Mouse (Mus musculus) CH12.LX (cell line): ENCODE data around the gene Trim69. TPM values are rescaled to one million over a fixed set of nuclear protein-coding genes. Genes with fewer than 3 reads are reported as not detected.

Source experiments
- DNase-seq: peaks from one replicate; pipeline ENCODE4 v3.0.0-alpha.2; 2013; ENCODE audit errors: extremely low read depth
- H3K27ac ChIP-seq: 2 replicates; pipeline ENCODE4 v1.5.1; 2012; ENCODE audit warnings: low read depth, mild to moderate bottlenecking, control low read depth, moderate library complexity; ENCODE audit not compliant: insufficient read depth
- H3K27me3 ChIP-seq: replicated peaks from 2 replicates; pipeline ENCODE3; 2012; ENCODE audit warnings: inconsistent platforms
- H3K36me3 ChIP-seq, 2 experiments: replicated peaks in 1 of 2; 2 replicates each; pipeline versions ENCODE3 to v1.6.1; 2012; ENCODE audit warnings: inconsistent platforms in 1 of 2, low read length in 1 of 2, mild to moderate bottlenecking in 1 of 2, mixed read lengths in 1 of 2, moderate library complexity in 1 of 2; ENCODE audit not compliant: control insufficient read depth in 1 of 2, insufficient read depth in 1 of 2
- H3K4me1 ChIP-seq, 2 experiments: 2 replicates each; pipeline ENCODE4 v1.6.1; 2012; ENCODE audit warnings: inconsistent platforms in 1 of 2, moderate library complexity in 1 of 2; ENCODE audit not compliant: insufficient read depth in 2 of 2, control insufficient read depth in 1 of 2
- H3K4me2 ChIP-seq: 2 replicates; pipeline ENCODE4 v1.6.1; 2012; ENCODE audit warnings: low read depth, mild to moderate bottlenecking, control low read depth; ENCODE audit not compliant: poor library complexity, insufficient read depth, severe bottlenecking
- H3K4me3 ChIP-seq, 3 experiments: fragments of 150-350 bp in 1 of 3; sonication (generic) in 1 of 3; replicated peaks in 1 of 3; 2 replicates each; pipeline versions ENCODE3 to v1.5.1; 2011 to 2012; ENCODE audit warnings: low read depth in 2 of 3, low read length in 2 of 3, mild to moderate bottlenecking in 2 of 3, moderate library complexity in 2 of 3, control low read depth in 1 of 3, improper control_type of control experiment in 1 of 3, inconsistent platforms in 1 of 3, mixed read lengths in 1 of 3; ENCODE audit not compliant: poor library complexity in 1 of 3
- H3K79me2 ChIP-seq: replicated peaks from 2 replicates; pipeline ENCODE4 v1.6.1; 2012; ENCODE audit warnings: mild to moderate bottlenecking, moderate library complexity; ENCODE audit not compliant: control insufficient read depth, poor library complexity, insufficient read depth, severe bottlenecking; ENCODE audit errors: extremely low read depth
- H3K9ac ChIP-seq: 2 replicates; pipeline ENCODE4 v1.6.1; 2012; ENCODE audit warnings: low read depth, mild to moderate bottlenecking, control low read depth, moderate library complexity; ENCODE audit not compliant: insufficient read depth
- H3K9me3 ChIP-seq: replicated peaks from 2 replicates; pipeline ENCODE3; 2012; ENCODE audit warnings: low read length, inconsistent platforms, mixed read lengths
- BHLHE40 ChIP-seq: IDR thresholded peaks from 2 replicates; pipeline ENCODE4 v1.6.1; 2011; ENCODE audit warnings: mild to moderate bottlenecking, low read depth, low read length, improper control_type of control experiment
- CHD1 ChIP-seq: IDR thresholded peaks from 2 replicates; pipeline ENCODE4 v1.6.1; 2012; ENCODE audit warnings: low read depth, low read length, improper control_type of control experiment, inconsistent platforms
- CHD2 ChIP-seq: IDR thresholded peaks from 2 replicates; pipeline ENCODE4 v1.6.1; 2011; ENCODE audit warnings: low read length, improper control_type of control experiment
- CTCF ChIP-seq, 2 experiments: IDR thresholded peaks in 1 of 2; conservative IDR thresholded peaks in 1 of 2; 2 replicates each; pipeline ENCODE4 v1.5.1; 2011 to 2012; ENCODE audit warnings: low read depth in 2 of 2, low read length in 2 of 2, improper control_type of control experiment in 1 of 2, inconsistent platforms in 1 of 2, mild to moderate bottlenecking in 1 of 2, moderate library complexity in 1 of 2
- ELF1 ChIP-seq: IDR thresholded peaks from 2 replicates; pipeline ENCODE4 v1.6.1; 2014; ENCODE audit warnings: low read depth, mild to moderate bottlenecking, inconsistent platforms, low read length, improper control_type of control experiment
- EP300 ChIP-seq: IDR thresholded peaks from 2 replicates; pipeline ENCODE4 v1.6.1; 2011; ENCODE audit warnings: low read length, improper control_type of control experiment
- ETS1 ChIP-seq: conservative IDR thresholded peaks from 2 replicates; pipeline ENCODE4 v1.6.1; 2012; ENCODE audit warnings: low read depth, mild to moderate bottlenecking, inconsistent platforms, low read length, improper control_type of control experiment, moderate library complexity
- GABPA ChIP-seq: IDR thresholded peaks from 2 replicates; pipeline ENCODE4 v1.6.1; 2012; ENCODE audit warnings: low read depth, low read length, improper control_type of control experiment, inconsistent platforms; ENCODE audit not compliant: insufficient replicate concordance
- IRF4 ChIP-seq: IDR thresholded peaks from 2 replicates; pipeline ENCODE4 v1.6.1; 2014; ENCODE audit warnings: low read depth, mild to moderate bottlenecking, inconsistent platforms, low read length, improper control_type of control experiment
- JUN ChIP-seq: IDR thresholded peaks from 2 replicates; pipeline ENCODE4 v1.6.1; 2011; ENCODE audit warnings: low read depth, mild to moderate bottlenecking, low read length, improper control_type of control experiment, moderate library complexity; ENCODE audit not compliant: insufficient read depth
- JUND ChIP-seq: conservative IDR thresholded peaks from 2 replicates; pipeline ENCODE4 v1.6.1; 2011; ENCODE audit warnings: low read depth, low read length, improper control_type of control experiment
- KAT2A ChIP-seq: IDR thresholded peaks from 2 replicates; pipeline ENCODE4 v1.6.1; 2012; ENCODE audit warnings: low read length, improper control_type of control experiment, inconsistent platforms; ENCODE audit not compliant: insufficient replicate concordance
- MAFK ChIP-seq: IDR thresholded peaks from 2 replicates; pipeline ENCODE4 v1.6.1; 2011; ENCODE audit warnings: low read length, improper control_type of control experiment; ENCODE audit not compliant: insufficient replicate concordance
- MAX ChIP-seq: IDR thresholded peaks from 2 replicates; pipeline ENCODE4 v1.6.1; 2011; ENCODE audit warnings: low read length, improper control_type of control experiment
- MAZ ChIP-seq: IDR thresholded peaks from 2 replicates; pipeline ENCODE4 v1.6.1; 2012; ENCODE audit warnings: low read depth, mild to moderate bottlenecking, inconsistent platforms, low read length, improper control_type of control experiment, moderate library complexity
- MEF2A ChIP-seq: IDR thresholded peaks from 2 replicates; pipeline ENCODE4 v1.6.1; 2014; ENCODE audit warnings: low read depth, mild to moderate bottlenecking, inconsistent platforms, low read length, improper control_type of control experiment, borderline replicate concordance
- MXI1 ChIP-seq: IDR thresholded peaks from 2 replicates; pipeline ENCODE4 v1.6.1; 2011; ENCODE audit warnings: mild to moderate bottlenecking, low read depth, low read length, improper control_type of control experiment
- MYC ChIP-seq: IDR thresholded peaks from 2 replicates; pipeline ENCODE4 v1.6.1; 2011; ENCODE audit warnings: low read depth, mild to moderate bottlenecking, improper control_type of control experiment, low read length
- NELFE ChIP-seq: IDR thresholded peaks from 2 replicates; pipeline ENCODE4 v1.6.1; 2011; ENCODE audit warnings: low read depth, low read length, improper control_type of control experiment
- NRF1 ChIP-seq: IDR thresholded peaks from 2 replicates; pipeline ENCODE4 v1.6.1; 2014; ENCODE audit warnings: low read depth, mild to moderate bottlenecking, inconsistent platforms, low read length, improper control_type of control experiment, moderate library complexity
- POLR2A ChIP-seq: IDR thresholded peaks from 2 replicates; pipeline ENCODE4 v1.6.1; 2011; ENCODE audit warnings: low read depth, mild to moderate bottlenecking, improper control_type of control experiment, low read length
- RAD21 ChIP-seq: IDR thresholded peaks from 2 replicates; pipeline ENCODE4 v1.6.1; 2011; ENCODE audit warnings: low read depth, mild to moderate bottlenecking, low read length, improper control_type of control experiment, moderate library complexity
- RCOR1 ChIP-seq: conservative IDR thresholded peaks from 2 replicates; pipeline ENCODE4 v1.6.1; 2012; ENCODE audit warnings: low read depth, mild to moderate bottlenecking, inconsistent platforms, low read length, improper control_type of control experiment
- SIN3A ChIP-seq: IDR thresholded peaks from 2 replicates; pipeline ENCODE4 v1.6.1; 2012; ENCODE audit warnings: low read length, improper control_type of control experiment, inconsistent platforms
- SMC3 ChIP-seq: IDR thresholded peaks from 2 replicates; pipeline ENCODE4 v1.6.1; 2011; ENCODE audit warnings: low read depth, low read length, improper control_type of control experiment
- TBP ChIP-seq: conservative IDR thresholded peaks from 2 replicates; pipeline ENCODE4 v1.6.1; 2011; ENCODE audit warnings: low read depth, low read length, improper control_type of control experiment
- TCF12 ChIP-seq: IDR thresholded peaks from 2 replicates; pipeline ENCODE4 v1.6.1; 2014; ENCODE audit warnings: low read depth, mild to moderate bottlenecking, inconsistent platforms, low read length, improper control_type of control experiment
- UBTF ChIP-seq: IDR thresholded peaks from 2 replicates; pipeline ENCODE4 v1.6.1; 2012; ENCODE audit warnings: low read depth, mild to moderate bottlenecking, inconsistent platforms, low read length, improper control_type of control experiment, moderate library complexity
- USF1 ChIP-seq: IDR thresholded peaks from 2 replicates; pipeline ENCODE4 v1.6.1; 2014; ENCODE audit warnings: low read depth, mild to moderate bottlenecking, inconsistent platforms, low read length, improper control_type of control experiment
- ZMIZ1 ChIP-seq: IDR thresholded peaks from 2 replicates; pipeline ENCODE4 v1.6.1; 2012; ENCODE audit warnings: low read depth, mild to moderate bottlenecking, inconsistent platforms, low read length, improper control_type of control experiment
- ZNF384 ChIP-seq: IDR thresholded peaks from 2 replicates; pipeline ENCODE4 v1.6.1; 2012; ENCODE audit warnings: low read depth, low read length, improper control_type of control experiment, inconsistent platforms
- dilution Hi-C: fragments of 300-500 bp; cut with MboI; formaldehyde crosslinking; loops from 2 replicates; pipeline ENCODE4 v1.14.3; 2020; ENCODE audit warnings: low sequenced_read_pairs; ENCODE audit not compliant: extremely low pct_unique_long_range_greater_than_20kb, extremely low pct_ligation_motif_present
- in situ Hi-C: fragments of 300-500 bp; cut with MboI; formaldehyde crosslinking; loops from 3 replicates; pipeline ENCODE4 v1.14.3; 2019; ENCODE audit warnings: low sequenced_read_pairs, low pct_ligation_motif_present, low pct_unique_long_range_greater_than_20kb, mixed read lengths
- polyA plus RNA-seq: library from polyadenylated mRNA; unstranded; fragments of >175 nt; gene quantifications from 2 replicates; pipeline ENCODE4 v1.2.1, GENCODE M21; 2012; ENCODE audit warnings: low read depth; ENCODE audit not compliant: insufficient read length
- total RNA-seq, 2 experiments: library from RNA; depleted of rRNA; stranded (reverse); fragments of 300-350 nt in 1 of 2; fragments of >200 nt in 1 of 2; gene quantifications; 2 replicates each; pipeline ENCODE4 v1.2.3; 2012 to 2014

Trim69 gene
- total and polyA plus RNA-seq, 3 experiments, result 0.08 to 0.24 (median 0.13) TPM

DNA sequence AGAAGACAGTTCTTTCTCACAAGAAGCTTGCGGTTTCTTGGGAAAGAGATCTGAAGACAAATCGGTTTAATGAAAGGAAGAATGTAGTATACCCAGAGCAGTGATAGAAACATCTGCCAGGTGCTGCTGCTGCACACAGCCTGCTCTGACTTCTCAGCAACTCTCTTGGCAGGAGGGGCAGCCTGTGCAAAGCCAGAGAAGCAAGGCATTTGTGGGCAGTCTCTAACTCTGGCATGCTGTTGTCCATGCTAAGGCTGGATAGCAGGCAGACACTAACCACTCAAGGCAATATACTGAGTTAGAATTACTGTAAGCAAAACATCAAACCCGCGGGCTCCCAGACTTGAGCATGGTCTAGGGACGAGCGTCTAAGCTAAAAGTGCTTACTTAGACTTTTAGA, 833 bp upstream of the Trim69 start:
- dilution Hi-C loops, result no loop called here
- TF ChIP-seq SMC3 (no peak), NELFE (no peak), ZMIZ1 (no peak), MAFK (no peak), MEF2A (no peak), ETS1 (no peak), MYC (no peak), MAX (no peak), TCF12 (no peak), MXI1 (no peak), USF1 (no peak), JUND (no peak), TBP (no peak), ZNF384 (no peak), MAZ (no peak), NRF1 (no peak), SIN3A (no peak), ELF1 (no peak), BHLHE40 (no peak), JUN (no peak)
- in situ Hi-C loops, result loop anchor here (5.0 kb wide), 2 partner anchors 42 to 87 kb away; partner anchors contain the start of gene Spg11
- no peak overlapping the region for H3K4me3 ChIP-seq
- no peak overlapping the region for H3K27ac ChIP-seq
- H3K9ac ChIP-seq, result no peak overlapping the region
- H3K27me3 ChIP-seq, result no peaks in the 10 kb centered on the region
- peaks cover 4% of the 10 kb centered on the region for H3K9me3 ChIP-seq
- H3K4me1 ChIP-seq, result peaks cover 13 to 84% of the 10 kb centered on the region in 2 experiments
- H3K36me3 ChIP-seq, result peaks cover 13 to 24% of the 10 kb centered on the region in 2 experiments
- DNase-seq, result no peak
- H3K4me2 ChIP-seq, result no peak overlapping the region
- H3K79me2 ChIP-seq, result no peaks in the 10 kb centered on the region

DNA sequence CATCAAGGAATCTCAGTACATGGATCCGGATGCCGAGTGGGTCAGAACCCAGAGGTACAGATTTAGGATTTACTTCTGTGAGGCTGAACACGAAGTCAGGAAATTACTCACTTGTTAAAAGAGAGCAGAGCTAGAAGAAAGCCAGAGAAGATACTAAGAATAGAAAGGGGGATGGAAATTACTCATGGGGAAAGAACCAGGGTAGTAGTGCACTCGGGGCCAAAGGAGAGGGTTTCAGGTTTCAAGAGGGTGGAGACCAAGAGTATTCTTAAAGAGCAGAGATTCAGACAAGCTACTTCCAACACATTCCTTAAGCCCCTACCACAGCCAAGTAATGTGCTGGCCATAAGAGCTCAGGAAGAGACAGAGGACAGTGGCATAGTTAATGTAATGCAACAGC, 1.0 kb downstream of the Trim69 start:
- peak overlapping the region; percentile 96 for H3K27ac ChIP-seq
- H3K36me3 ChIP-seq, result peaks cover 0 to 5% of the 10 kb centered on the region in 2 experiments
- H3K79me2 ChIP-seq, result no peaks in the 10 kb centered on the region
- peak; percentile 90 for DNase-seq
- no peaks in the 10 kb centered on the region for H3K27me3 ChIP-seq
- peak overlapping the region; percentile 94 for H3K4me2 ChIP-seq
- in situ Hi-C loops (loop anchor here (5.0 kb wide), 1 partner anchor 44 kb away; the partner anchor contains the start of gene Spg11), dilution Hi-C loops (no loop called here)
- H3K9ac ChIP-seq, result peak overlapping the region; percentile 75
- peak overlapping the region in 2 of 3 experiments; percentile 8 to 45 for H3K4me3 ChIP-seq
- H3K4me1 ChIP-seq, result peaks cover 11 to 71% of the 10 kb centered on the region in 2 experiments
- H3K9me3 ChIP-seq, result peaks cover under 1% of the 10 kb centered on the region
- TF ChIP-seq UBTF, result no peak
- TF ChIP-seq CHD1, result no peak
- no peak for TF ChIP-seq GABPA
- TF ChIP-seq NELFE, result no peak
- TF ChIP-seq MAZ, result no peak
- TF ChIP-seq EP300, result peak; percentile 91
- no peak for TF ChIP-seq ZMIZ1
- TF ChIP-seq BHLHE40, result peak; percentile 81
- TF ChIP-seq MAX, result peak; percentile 2; the same call in 1 of the 2 replicates
- TF ChIP-seq MAFK, result no peak
- no peak; the same call in 1 of the 2 replicates for TF ChIP-seq RAD21
- 0 out of 2 replicates have a peak, but pooled peaks have one; percentile 9 for TF ChIP-seq POLR2A
- no peak for TF ChIP-seq RCOR1
- 0 out of 2 replicates have a peak, but pooled peaks have one; percentile 47 for TF ChIP-seq CHD2
- no peak for TF ChIP-seq CTCF (conservative IDR thresholded peaks at IDR 0.05 in 1 of 2, IDR thresholded peaks at IDR 0.05 in 1 of 2; ENCODE audit: low read depth in 2 of 2, low read length in 2 of 2)
- peak; percentile 97 for TF ChIP-seq IRF4
- no peak for TF ChIP-seq SMC3
- TF ChIP-seq ZNF384, result no peak
- no peak for TF ChIP-seq NRF1
- no peak for TF ChIP-seq KAT2A
- no peak for TF ChIP-seq MXI1
- TF ChIP-seq ELF1, result no peak
- peak; percentile 89 for TF ChIP-seq JUND
- TF ChIP-seq SIN3A, result no peak
- no peak; the same call in 1 of the 2 replicates for TF ChIP-seq TCF12
- no peak for TF ChIP-seq MYC
